Mouse (Mus musculus) frontal cortex, adult 2 months (tissue): ENCODE results near the gene Bclaf1. TPM values are rescaled to one million over a fixed set of nuclear protein-coding genes. Genes with fewer than 3 reads are reported as not detected.
A peak's percentile ranks its signal among the peaks of the same experiment; 100 is the strongest.

Experiments
- DNase-seq, 2 experiments: peaks; one replicate each; pipeline ENCODE4 v3.0.0; 2022; ENCODE audit warnings: low spot score in 1 of 2; ENCODE audit errors: extremely low spot score in 1 of 2
- polyA plus RNA-seq: library from polyadenylated mRNA; depleted of rRNA; stranded (reverse); fragments of >200 nt; gene quantifications from 2 replicates; pipeline ENCODE4 v1.2.3, GENCODE M21; 2012; rRNA removed

The Bclaf1 gene
- 83.5 and 86.7 TPM in 2 replicates for polyA plus RNA-seq

- DNase-seq, result peak; percentile 97 to 99
Measured at GRCm38 (mm10) chr10:20311918-20312735, at the start of gene Bclaf1. Bclaf1 (plus strand) TSS chr10:20312469.

DNA sequence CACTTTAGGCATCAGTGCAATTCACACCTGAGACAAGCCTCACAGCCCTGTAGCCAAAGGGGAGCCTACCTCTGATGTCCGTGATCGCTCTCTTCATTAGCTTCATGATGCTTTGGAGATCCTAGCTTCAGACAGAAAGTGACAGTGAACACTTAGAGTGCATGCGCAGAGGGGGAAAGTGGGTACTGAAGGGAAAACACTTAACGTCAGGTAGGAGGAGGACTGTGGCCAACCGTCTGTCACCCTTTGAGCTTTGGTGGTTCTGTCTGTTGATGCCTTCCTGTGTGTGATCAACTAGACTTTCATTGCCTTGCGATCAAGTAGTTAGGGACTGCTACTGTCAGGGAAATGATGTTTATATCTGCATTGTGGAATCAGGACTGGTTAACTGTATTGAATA, 49.4 kb upstream of the Bclaf1 start:
- DNase-seq, result no peak

- no peak for DNase-seq
Measured at GRCm38 (mm10) chr10:20264479-20264878, 47.8 kb upstream of the Bclaf1 start.

- DNase-seq, result no peak
Measured at GRCm38 (mm10) chr10:20267032-20267431, 45.2 kb upstream of the Bclaf1 start.

- no peak for DNase-seq
Measured at GRCm38 (mm10) chr10:20268945-20269344, 43.3 kb upstream of the Bclaf1 start.

DNA sequence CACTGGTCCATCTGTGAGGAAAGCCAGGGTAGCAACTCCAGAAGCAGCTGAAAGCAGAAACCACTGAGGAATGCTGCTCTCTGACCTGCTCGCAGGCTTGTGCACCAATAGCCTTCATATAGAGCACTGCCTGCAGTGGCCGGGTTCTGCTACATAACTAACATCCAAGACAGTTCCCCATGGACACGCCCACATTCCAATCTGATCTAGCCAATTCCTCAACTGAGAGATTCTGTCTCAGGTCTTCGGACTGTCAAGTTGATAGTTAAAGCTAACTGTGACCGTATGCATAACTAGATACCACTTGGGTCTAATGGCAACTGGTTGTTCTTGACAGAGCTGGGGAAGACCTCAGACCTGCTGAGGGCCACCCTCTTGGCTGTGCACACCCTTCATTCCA, 39.9 kb upstream of the Bclaf1 start:
- no peak for DNase-seq

DNA sequence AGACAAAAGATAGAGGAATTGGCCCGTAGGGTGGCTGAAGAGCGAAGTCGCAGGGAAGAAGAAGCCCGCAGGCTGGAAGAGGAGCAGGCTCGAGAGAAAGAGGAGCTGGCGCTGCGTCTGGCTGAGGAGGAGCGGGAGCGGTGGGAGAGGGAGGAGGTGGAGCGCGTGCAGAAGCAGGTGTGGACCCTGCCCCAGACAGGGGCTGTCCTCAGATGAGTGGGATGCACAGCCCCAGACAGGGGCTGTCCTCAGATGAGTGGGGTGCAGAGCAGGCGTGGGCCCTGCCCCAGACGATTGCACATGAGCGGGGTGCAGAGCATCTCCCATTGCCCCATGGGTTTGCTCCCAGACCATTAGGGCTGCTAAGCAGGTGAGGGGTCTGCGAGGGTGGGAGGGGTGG, 39.0 kb upstream of the Bclaf1 start:
- DNase-seq, result no peak

DNA sequence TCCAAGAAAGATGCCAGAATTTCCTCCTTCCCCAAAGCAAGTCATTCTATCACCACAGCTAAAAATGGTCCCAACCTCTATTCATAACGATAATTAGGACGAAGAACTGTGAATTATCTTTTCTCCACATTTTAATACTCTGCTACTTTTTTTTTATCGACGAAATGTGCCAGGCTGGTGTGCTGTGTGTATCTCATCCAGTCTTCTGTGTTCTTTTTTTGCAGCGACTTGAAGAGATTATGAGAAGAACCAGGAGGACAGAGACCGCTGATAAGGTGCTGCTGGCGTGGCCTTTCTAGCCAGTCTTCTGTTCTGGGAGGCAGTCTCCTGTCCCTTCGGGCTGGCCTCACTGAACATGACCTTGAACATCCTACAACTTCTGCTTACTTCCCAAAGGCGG, 38.2 kb upstream of the Bclaf1 start:
- no peak for DNase-seq

- no peak for DNase-seq
Measured at GRCm38 (mm10) chr10:20281456-20281855, 30.8 kb upstream of the Bclaf1 start.

- peak; percentile 38 to 66 for DNase-seq
Measured at GRCm38 (mm10) chr10:20285289-20285975, 26.8 kb upstream of the Bclaf1 start.

GRCm38 (mm10) chr10:20285994-20286836, 26.1 kb upstream of the Bclaf1 start:
- DNase-seq, result peak in 1 of 2 experiments; percentile 41

DNA sequence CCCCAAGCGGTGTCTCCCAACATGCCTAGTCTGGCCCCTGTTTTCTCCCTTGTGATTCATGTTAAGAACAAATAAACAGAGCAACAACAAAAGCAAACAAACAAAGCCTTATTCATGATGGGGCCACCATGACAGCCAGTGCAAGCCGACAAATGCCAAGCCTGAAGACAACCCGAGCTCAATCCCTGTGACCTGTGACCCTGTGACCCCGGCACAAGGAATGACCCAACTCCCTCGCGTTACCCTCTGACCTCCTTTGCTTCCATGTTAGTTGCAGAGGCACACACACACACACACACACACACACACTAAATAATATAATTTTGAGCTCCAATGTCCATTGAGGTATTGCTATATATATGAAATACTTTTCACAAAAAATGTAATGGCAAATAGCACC, 24.9 kb upstream of the Bclaf1 start:
- DNase-seq, result no peak

- peak in 1 of 2 experiments; percentile 88 for DNase-seq
Measured at GRCm38 (mm10) chr10:20290467-20290883, 21.8 kb upstream of the Bclaf1 start.

DNA sequence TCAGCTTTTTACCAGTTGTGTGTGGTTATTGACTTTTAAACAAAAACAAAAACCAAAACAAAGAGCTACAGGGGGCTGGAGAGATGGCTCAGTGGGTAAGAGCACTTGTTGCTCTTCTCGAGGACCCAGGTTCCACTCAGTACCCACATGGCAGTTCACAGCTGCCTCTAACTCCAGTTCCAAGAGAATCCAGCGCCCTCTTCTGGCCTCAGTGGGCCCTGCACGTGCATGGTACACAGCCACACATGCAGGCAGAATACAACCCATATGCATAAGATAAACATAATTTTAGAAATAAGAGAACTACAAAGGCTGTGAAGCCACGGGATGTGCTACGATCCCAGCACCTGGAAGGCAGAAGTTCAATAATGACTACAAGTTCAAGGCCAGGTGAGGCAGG, 16.3 kb upstream of the Bclaf1 start:
- no peak for DNase-seq

GRCm38 (mm10) chr10:20298152-20298920, 13.9 kb upstream of the Bclaf1 start:
- no peak for DNase-seq

- no peak for DNase-seq
Measured at GRCm38 (mm10) chr10:20299114-20299513, 13.2 kb upstream of the Bclaf1 start.

- DNase-seq, result no peak
Measured at GRCm38 (mm10) chr10:20310969-20311769, 1.1 kb upstream of the Bclaf1 start.

DNA sequence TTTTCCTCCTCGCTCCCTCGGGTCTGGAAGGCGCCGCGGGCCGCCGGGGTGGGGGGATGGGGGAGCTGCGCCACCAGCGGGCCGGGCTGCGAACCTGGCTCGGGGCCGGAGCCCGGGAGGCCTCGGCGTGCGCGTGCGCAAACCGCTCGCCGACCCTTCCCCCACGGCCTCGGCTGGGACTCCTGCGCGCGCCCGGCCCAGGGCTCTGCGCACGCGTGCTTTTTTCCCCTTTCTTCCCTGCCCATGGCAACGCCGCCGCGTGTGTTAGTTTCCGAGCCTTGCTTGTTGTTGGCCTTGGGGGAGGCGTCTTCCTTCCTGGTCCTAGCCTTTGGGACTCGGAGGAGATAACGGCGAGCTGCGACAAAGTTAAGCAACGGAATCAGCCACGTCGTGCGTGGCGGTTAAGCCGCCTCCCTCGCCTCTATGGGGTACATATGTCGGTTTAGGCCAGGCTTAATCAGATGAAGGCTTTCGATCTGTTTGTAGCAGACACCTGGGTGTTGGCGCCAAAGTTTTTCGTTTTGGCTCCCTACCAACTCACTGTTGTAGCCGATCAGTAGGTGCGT, 550 bp downstream of the Bclaf1 start:
- peak; percentile 71 to 92 for DNase-seq

- no peak for DNase-seq
Measured at GRCm38 (mm10) chr10:20313447-20313846, 1.2 kb downstream of the Bclaf1 start.
